Mouse (Mus musculus) kidney, postnatal 0 days (tissue): Measurements from ENCODE around the gene Nol4l. TPM values are rescaled to one million over a fixed set of nuclear protein-coding genes. Genes with fewer than 3 reads are reported as not detected.

Source experiments
- ATAC-seq: fragments of 200-750 bp; cut with Nextera tagmentation; replicated peaks from 2 replicates; pipeline ENCODE4 v1.8.0; 2017; ENCODE audit warnings: low read depth, moderate number of reproducible peaks, moderate TSS enrichment, moderate library complexity; ENCODE audit not compliant: low FRiP score
- DNase-seq: peaks from one replicate; pipeline ENCODE4 v3.0.0-alpha.2; 2016; ENCODE audit warnings: low spot score
- H3K27ac ChIP-seq: fragments of 300-500 bp; sonication (generic); 2 replicates; pipeline ENCODE4 v1.5.1; 2014; ENCODE audit warnings: mild to moderate bottlenecking
- H3K27me3 ChIP-seq: fragments of 300-500 bp; sonication (generic); 2 replicates; pipeline ENCODE4 v1.6.1; 2014; ENCODE audit warnings: low read length, mixed read lengths; ENCODE audit not compliant: insufficient read depth
- H3K36me3 ChIP-seq: fragments of 300-500 bp; sonication (generic); 2 replicates; pipeline ENCODE4 v1.6.1; 2014; ENCODE audit warnings: low read length, mixed read lengths; ENCODE audit not compliant: insufficient read depth
- H3K4me1 ChIP-seq: fragments of 300-500 bp; sonication (generic); replicated peaks from 2 replicates; pipeline ENCODE4 v1.6.1; 2014; ENCODE audit warnings: antibody characterized with exemption, low read length, mixed read lengths; ENCODE audit not compliant: insufficient read depth
- H3K4me2 ChIP-seq: fragments of 300-500 bp; sonication (generic); 2 replicates; pipeline ENCODE4 v1.6.1; 2014; ENCODE audit warnings: mild to moderate bottlenecking, low read length, moderate library complexity, mixed read lengths
- H3K4me3 ChIP-seq: fragments of 300-500 bp; sonication (generic); replicated peaks from 2 replicates; pipeline ENCODE4 v1.5.1; 2014; ENCODE audit warnings: low read depth, low read length
- H3K9ac ChIP-seq: fragments of 300-500 bp; sonication (generic); 2 replicates; pipeline ENCODE4 v1.6.1; 2014; ENCODE audit warnings: low read depth, low read length
- H3K9me3 ChIP-seq: fragments of 300-500 bp; sonication (generic); replicated peaks from 2 replicates; pipeline ENCODE4 v1.6.1; 2016; ENCODE audit warnings: low read length, inconsistent platforms, mixed read lengths
- CTCF ChIP-seq: IDR thresholded peaks from 2 replicates; pipeline ENCODE4 v1.5.1; 2016; ENCODE audit warnings: antibody characterized with exemption, low read depth, mild to moderate bottlenecking, moderate library complexity
- WGBS: fragments of 180-500 bp; shearing (Covaris S2); extraction: QIAGEN DNeasy Blood & Tissue Kit; methylation state at CpG from one replicate; pipeline ENCODE4 v1.1.7; 2014; 5-methylcytosine and 5-hydroxymethylcytosine counted together
- polyA plus RNA-seq: library from polyadenylated mRNA; unstranded; fragments of >200 nt; fragmentation: Nextera tagmentation; extraction: Ambion mirVana; gene quantifications from 2 replicates; pipeline ENCODE4 v1.2.1, GENCODE M21; 2015

The Nol4l gene
- polyA plus RNA-seq, 1 experiment from 2014 or later: 9.6 TPM

GRCm38 (mm10) chr2:153433859-153434258 is 95.9 kb downstream of the Nol4l start:
- Histone ChIP-seq H3K27ac (peak overlapping the region; percentile 75; the same call in 1 of the 2 replicates), H3K27me3 (no peaks in the 10 kb centered on the region), H3K36me3 (peaks cover 10% of the 10 kb centered on the region; the same call in 1 of the 2 replicates), H3K4me2 (no peak overlapping the region), H3K9ac (no peak overlapping the region), H3K4me1 (peaks cover 73% of the 10 kb centered on the region), H3K9me3 (no peaks in the 10 kb centered on the region), H3K4me3 (no peak overlapping the region)
- ATAC-seq (no peak), DNase-seq (no peak)
- 53% methylated on average over 3 of the region's 3 CpGs for WGBS
- no peak for TF ChIP-seq CTCF

DNA sequence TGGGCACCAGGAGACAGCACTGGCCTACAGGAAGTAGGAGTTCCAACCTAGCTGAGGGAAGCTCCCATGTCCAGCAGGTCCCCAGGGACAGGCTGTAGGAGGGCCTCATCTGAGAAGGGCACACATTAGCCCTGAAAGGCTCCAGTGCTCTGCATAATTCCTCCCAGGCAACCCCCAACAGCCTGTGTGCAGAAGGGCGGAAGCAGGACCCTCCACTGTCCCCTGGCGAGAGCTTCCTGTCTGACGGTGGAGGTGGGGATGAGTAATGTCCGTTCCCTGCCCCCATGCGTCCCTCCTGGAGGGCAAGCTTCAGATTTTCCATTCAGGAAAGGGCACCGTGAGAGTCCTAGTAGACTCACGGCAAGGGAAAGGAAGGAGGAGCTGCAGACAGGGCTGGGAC is 97.3 kb downstream of the Nol4l start:
- ATAC-seq (peak; percentile 34; the same call in 1 of the 2 replicates), DNase-seq (peak; percentile 77)
- no peak for TF ChIP-seq CTCF
- Histone ChIP-seq H3K27me3 (no peaks in the 10 kb centered on the region), H3K4me2 (no peak overlapping the region), H3K4me3 (no peak overlapping the region), H3K9ac (no peak overlapping the region), H3K27ac (peak overlapping the region; percentile 75), H3K4me1 (peaks cover 64% of the 10 kb centered on the region), H3K9me3 (no peaks in the 10 kb centered on the region), H3K36me3 (peaks cover 10% of the 10 kb centered on the region; the same call in 1 of the 2 replicates)
- WGBS: 17% methylated on average over 7 of the region's 7 CpGs

GRCm38 (mm10) chr2:153430571-153430970 is 99.2 kb downstream of the Nol4l start:
- WGBS: 87% methylated on average over 1 of the region's 1 CpGs
- no peak for ATAC-seq
- DNase-seq: no peak
- Histone ChIP-seq H3K27me3 (no peaks in the 10 kb centered on the region), H3K36me3 (peaks cover 10% of the 10 kb centered on the region; the same call in 1 of the 2 replicates), H3K4me3 (no peak overlapping the region), H3K27ac (no peak overlapping the region), H3K9ac (no peak overlapping the region), H3K4me2 (no peak overlapping the region), H3K9me3 (no peaks in the 10 kb centered on the region), H3K4me1 (peaks cover 54% of the 10 kb centered on the region)
- no peak for TF ChIP-seq CTCF

DNA sequence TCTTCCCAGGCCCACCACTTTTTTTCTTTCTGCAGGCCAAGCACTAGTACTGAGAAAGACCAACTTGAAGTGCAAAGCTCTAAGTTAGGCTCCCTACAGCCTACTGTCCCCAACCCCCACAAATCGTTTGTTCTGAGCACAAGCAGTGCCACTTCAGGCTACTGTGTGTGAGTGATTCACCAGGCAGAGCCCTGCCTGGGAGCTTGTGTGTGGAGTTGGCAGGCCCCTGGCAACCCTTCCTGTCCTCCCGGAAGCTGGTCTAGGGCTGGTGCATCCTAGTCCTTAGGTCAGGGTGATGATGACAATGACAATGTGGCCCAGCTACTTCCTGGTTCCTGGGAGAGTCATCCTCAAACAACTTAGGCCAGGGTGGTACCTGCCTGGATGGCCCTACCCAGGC is 101.3 kb downstream of the Nol4l start:
- H3K36me3 ChIP-seq: peaks cover 10% of the 10 kb centered on the region; the same call in 1 of the 2 replicates
- no peak overlapping the region for H3K4me3 ChIP-seq
- no peak overlapping the region for H3K4me2 ChIP-seq
- ATAC-seq (no peak), DNase-seq (no peak)
- H3K27me3 ChIP-seq: no peaks in the 10 kb centered on the region
- 65% methylated on average over 2 of the region's 2 CpGs for WGBS
- no peaks in the 10 kb centered on the region for H3K9me3 ChIP-seq
- no peak for TF ChIP-seq CTCF
- no peak overlapping the region for H3K27ac ChIP-seq
- H3K4me1 ChIP-seq: peaks cover 40% of the 10 kb centered on the region; the same call in 1 of the 2 replicates
- no peak overlapping the region for H3K9ac ChIP-seq

GRCm38 (mm10) chr2:153426931-153427330 is 102.8 kb downstream of the Nol4l start:
- TF ChIP-seq CTCF: no peak

DNA sequence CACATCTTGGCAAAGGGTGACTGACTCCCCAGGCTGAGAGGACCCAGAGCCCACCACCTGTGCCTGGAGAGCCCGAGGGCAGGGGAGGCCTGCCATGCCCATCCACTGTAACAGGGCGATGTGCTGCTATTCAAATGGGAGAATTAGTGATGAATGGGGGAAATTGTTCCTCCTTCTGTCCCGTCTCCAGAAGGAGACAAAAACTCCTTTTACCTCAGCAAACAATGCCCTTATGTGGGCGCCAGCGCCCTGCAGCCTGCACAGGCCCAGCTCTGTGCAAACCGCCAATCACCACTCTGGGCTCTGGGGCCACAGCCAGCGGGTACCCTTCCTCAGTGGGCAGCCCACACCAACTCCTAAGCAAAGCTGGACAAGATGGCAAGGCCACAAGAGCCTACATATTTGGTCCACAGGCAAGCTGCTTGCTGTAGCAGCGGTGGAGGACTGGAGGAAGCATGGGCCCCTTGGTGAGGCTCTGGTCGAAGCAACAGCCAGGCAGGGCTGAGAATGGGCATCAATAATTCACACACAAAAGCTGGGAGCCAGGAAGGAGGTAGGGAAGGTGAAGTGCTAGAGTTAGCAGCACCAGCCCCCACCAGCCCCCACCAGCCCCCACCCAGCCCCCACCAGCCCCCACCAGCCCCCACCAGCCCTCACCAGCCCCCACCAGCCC is 103.6 kb downstream of the Nol4l start:
- no peak overlapping the region for H3K4me3 ChIP-seq
- H3K27ac ChIP-seq: peak overlapping the region; percentile 64
- 68% methylated on average over 9 of the region's 9 CpGs for WGBS
- H3K4me1 ChIP-seq: peaks cover 20% of the 10 kb centered on the region; the same call in 1 of the 2 replicates
- H3K9ac ChIP-seq: no peak overlapping the region
- H3K4me2 ChIP-seq: no peak overlapping the region
- DNase-seq: no peak
- TF ChIP-seq CTCF: no peak
- H3K27me3 ChIP-seq: no peaks in the 10 kb centered on the region
- no peak for ATAC-seq
- peaks cover 5% of the 10 kb centered on the region; the same call in 1 of the 2 replicates for H3K36me3 ChIP-seq
- no peaks in the 10 kb centered on the region for H3K9me3 ChIP-seq

More at GRCm38 (mm10) chr2:153426931-153427330, 102.8 kb downstream of the Nol4l start:
- peaks cover 28% of the 10 kb centered on the region; the same call in 1 of the 2 replicates for H3K4me1 ChIP-seq
- DNase-seq (no peak), ATAC-seq (no peak)
- H3K27me3 ChIP-seq: no peaks in the 10 kb centered on the region
- H3K9ac ChIP-seq: no peak overlapping the region
- no peak overlapping the region for H3K4me2 ChIP-seq
- H3K4me3 ChIP-seq: no peak overlapping the region
- peaks cover 5% of the 10 kb centered on the region; the same call in 1 of the 2 replicates for H3K36me3 ChIP-seq
- WGBS: 37% methylated on average over 2 of the region's 2 CpGs
- no peak overlapping the region for H3K27ac ChIP-seq
- H3K9me3 ChIP-seq: no peaks in the 10 kb centered on the region
